Mouse (Mus musculus) embryonic fibroblast, embryonic 13.5 days (primary cell): ENCODE measurements around the gene Sirt5.

Experiments
- CTCF ChIP-seq: IDR thresholded peaks from 2 replicates; pipeline ENCODE4 v1.5.1; 2011; ENCODE audit warnings: mild to moderate bottlenecking, control low read depth, low read length, moderate library complexity, borderline replicate concordance; ENCODE audit not compliant: insufficient read depth
- POLR2A ChIP-seq: IDR thresholded peaks from 2 replicates; pipeline ENCODE4 v1.6.1; 2011; ENCODE audit warnings: low read depth, mild to moderate bottlenecking, control low read depth, low read length, moderate library complexity

DNA sequence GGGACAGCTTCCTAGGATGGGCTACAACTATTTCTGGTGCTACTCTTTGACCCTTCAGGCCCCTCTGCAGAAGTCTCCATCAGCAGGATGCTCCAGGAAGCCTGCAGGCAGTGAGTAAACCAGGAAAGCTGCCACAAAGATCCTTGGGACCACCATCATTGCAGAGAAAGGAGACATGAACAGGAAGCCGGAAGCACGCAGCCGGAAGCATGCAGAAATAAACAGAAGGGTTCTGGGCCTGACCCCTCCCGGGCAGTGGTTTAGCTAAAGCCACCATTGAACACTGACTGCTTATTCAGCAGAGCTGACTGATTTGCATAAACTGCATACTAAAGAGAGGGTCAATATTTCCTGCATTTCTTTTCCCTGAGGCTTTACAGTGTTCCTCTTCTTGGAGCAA is 26.7 kb upstream of the Sirt5 start:
- no peak for TF ChIP-seq CTCF
- no peak for TF ChIP-seq POLR2A
